Mouse (Mus musculus): ENCODE measurements around the gene Olfr8.
"Not testable (repeated sequence)": the region's sequence is repeated elsewhere in the genome, so short reads cannot be mapped to it uniquely, and the experiment has no call there.

Olfr8 gene

DNA sequence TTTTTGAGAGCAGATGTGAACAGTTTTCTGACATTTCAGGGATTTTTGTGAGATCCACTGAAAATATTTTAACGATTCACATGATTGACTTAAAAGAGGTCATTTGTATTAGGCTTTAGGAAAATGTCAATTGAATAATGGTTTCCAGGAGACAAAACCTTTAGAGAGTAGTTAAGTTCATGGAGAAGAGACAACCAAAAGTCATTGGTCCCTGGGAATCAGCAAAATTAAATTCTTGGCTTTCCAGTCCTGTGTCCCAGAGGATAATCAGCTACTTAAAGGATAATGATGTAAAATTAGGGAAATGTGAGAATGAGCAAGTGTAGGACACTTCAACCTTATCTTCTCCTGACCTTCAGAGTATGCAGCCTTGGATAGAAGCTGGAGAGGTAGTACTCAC, at the start of gene Olfr8:
TSS of gene Olfr8 (plus strand) at position 301 of the 400 bp plus-strand sequence.
- DNase-seq (ENCODE audit: low spot score) = not testable (repeated sequence)

DNA sequence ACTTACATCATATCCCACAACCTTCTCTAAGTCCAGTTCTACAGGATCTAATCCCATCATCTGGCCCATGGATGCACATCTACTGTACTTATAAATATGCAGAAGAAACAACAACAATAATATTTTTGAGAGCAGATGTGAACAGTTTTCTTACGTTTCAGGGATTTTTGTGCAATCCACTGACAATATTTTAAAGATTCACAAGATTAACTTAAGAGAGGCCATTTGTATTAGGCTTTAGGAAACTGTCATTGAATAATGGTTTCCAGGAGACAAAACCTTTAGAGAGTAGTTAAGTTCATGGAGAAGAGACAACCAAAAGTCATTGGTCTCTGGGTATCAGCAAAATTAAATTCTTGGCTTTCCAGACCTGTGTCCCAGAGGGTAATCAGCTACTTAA, 37.6 kb upstream of the Olfr8 start, which contains the start of gene Olfr1354:
TSS of gene Olfr1354 (plus strand) at position 301 of the 400 bp plus-strand sequence.
- DNase-seq (ENCODE audit: low spot score) = not testable (repeated sequence)

DNA sequence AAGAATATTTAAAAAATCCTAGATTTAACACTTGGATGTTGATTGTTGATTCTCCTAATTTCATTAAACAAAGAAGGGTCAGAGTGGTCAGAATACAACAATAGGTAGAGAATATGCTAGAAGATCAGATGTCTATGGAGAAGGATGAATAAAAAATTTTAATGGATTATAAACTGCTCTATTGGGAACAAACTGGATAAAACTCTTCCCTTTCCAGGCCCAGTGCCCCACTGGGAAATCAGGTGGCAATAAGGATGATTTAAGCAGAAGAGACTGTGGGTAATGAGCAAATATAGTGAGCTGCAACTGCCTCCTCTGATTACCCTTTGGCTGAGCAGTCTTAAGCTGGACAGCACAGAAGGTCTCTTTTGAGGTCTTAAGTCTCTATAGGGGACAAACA, 12.6 kb downstream of the Olfr8 start, which contains the start of gene Olfr1353:
TSS of gene Olfr1353 (plus strand) at position 301 of the 400 bp plus-strand sequence.
- not testable (repeated sequence) for DNase-seq (ENCODE audit: low spot score)

DNA sequence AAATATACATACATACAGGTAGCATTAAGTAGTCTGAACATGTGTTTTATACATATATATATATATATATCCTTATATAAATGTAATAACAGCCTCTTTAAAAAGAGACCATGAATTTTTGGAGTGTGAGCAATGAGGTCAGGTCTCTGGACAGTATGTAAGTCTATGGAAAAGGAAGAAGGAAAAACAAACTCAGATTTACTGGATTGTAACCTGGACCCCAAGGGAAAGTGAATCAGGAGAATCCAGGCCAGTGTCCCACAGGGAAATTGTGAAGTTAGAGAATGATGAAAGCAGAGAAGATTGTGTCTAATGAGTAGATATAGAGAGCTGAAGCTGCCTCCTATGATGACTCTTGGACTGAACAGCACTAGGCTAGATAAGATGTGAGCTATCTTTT, 30.3 kb downstream of the Olfr8 start, which contains the start of gene Olfr1352:
TSS of gene Olfr1352 (plus strand) at position 301 of the 400 bp plus-strand sequence.
- no peak for DNase-seq (ENCODE audit: low spot score)

Data from embryo, embryonic 10.5 days (tissue).